Mouse (Mus musculus): Measurements from ENCODE around the gene Cxadr. TPM values are rescaled to one million over a fixed set of nuclear protein-coding genes. Genes with fewer than 3 reads are reported as not detected.
"Not testable (repeated sequence)": the region's sequence is repeated elsewhere in the genome, so short reads cannot be mapped to it uniquely, and the experiment has no call there.

The Cxadr gene
- polyA plus RNA-seq, 1 experiment from 2014 or later, result 46.4 TPM

DNA sequence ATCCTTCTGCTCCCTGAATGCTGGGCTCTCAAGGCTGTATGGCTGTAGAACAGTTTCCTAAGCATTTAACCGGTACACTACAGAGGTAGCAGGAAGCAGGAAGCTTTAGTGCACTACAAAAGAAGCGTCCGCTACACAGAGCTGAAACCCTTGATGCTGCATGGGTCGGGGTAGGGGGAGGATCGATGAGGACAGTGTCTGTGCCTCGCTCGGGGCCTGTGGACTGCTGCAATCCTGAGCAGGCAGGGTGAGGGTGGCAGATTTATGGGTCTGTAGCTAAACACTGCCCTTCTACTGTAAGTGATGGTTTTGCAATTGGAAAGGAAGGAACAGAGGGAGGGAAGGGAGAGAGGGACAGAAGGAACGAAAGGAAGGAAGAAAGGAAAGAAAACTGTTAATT lies 35.9 kb downstream of the Cxadr start:
- Histone ChIP-seq H3K4me1 (ENCODE audit: control insufficient read depth, insufficient read depth, low read length) (no peaks in the 10 kb centered on the region), H3K9me3 (ENCODE audit: control insufficient read depth, low read length) (no peaks in the 10 kb centered on the region), H3K4me2 (ENCODE audit: low read depth) (no peak overlapping the region), H3K27me3 (ENCODE audit: control insufficient read depth, insufficient read depth, low read length) (no peaks in the 10 kb centered on the region), H3K4me3 (ENCODE audit: low read depth, low read length) (no peak overlapping the region), H3K9ac (ENCODE audit: low read length) (no peak overlapping the region; the same call in 1 of the 2 replicates), H3K27ac (ENCODE audit: low read depth, low read length) (no peak overlapping the region), H3K36me3 (ENCODE audit: control insufficient read depth, insufficient read depth, low read length) (peaks cover 10% of the 10 kb centered on the region)
- ATAC-seq (ENCODE audit: insufficient read depth, low FRiP score, low TSS enrichment) (peak; percentile 58; the same call in 1 of the 2 replicates), DNase-seq (ENCODE audit: low spot score) (no peak)
- WGBS, result 40% methylated on average over 8 of the region's 8 CpGs

DNA sequence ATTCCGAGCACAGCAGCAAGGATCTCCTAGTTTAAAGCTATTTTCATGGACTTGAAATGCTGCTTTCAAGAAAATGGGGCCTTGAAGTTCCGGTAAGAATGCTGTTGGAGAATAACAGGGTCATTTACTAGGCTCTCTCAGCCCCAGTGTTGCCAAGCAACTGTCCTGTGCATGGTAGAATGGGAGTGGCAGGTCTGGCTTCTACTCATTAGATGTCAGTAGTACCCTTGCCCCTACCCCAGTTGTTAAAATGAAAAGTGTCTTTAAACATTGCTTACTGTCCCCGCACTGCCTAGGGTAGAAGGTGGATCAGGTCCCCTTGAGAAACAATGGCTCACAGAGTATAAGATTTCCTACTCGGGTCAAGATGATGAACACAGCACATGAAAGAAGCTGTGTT lies 40.1 kb downstream of the Cxadr start:
- DNase-seq (ENCODE audit: low spot score) (no peak), ATAC-seq (ENCODE audit: insufficient read depth, low FRiP score, low TSS enrichment) (no peak)
- H3K4me1 ChIP-seq (ENCODE audit: control insufficient read depth, insufficient read depth, low read length), result no peaks in the 10 kb centered on the region
- no peaks in the 10 kb centered on the region for H3K9me3 ChIP-seq (ENCODE audit: control insufficient read depth, low read length)
- no peak overlapping the region for H3K9ac ChIP-seq (ENCODE audit: low read length)
- 67% methylated on average over 4 of the region's 4 CpGs for WGBS
- H3K4me3 ChIP-seq (ENCODE audit: low read depth, low read length), result no peak overlapping the region
- no peaks in the 10 kb centered on the region for H3K36me3 ChIP-seq (ENCODE audit: control insufficient read depth, insufficient read depth, low read length)
- no peak overlapping the region for H3K4me2 ChIP-seq (ENCODE audit: low read depth)
- no peak overlapping the region for H3K27ac ChIP-seq (ENCODE audit: low read depth, low read length)
- no peaks in the 10 kb centered on the region for H3K27me3 ChIP-seq (ENCODE audit: control insufficient read depth, insufficient read depth, low read length)

DNA sequence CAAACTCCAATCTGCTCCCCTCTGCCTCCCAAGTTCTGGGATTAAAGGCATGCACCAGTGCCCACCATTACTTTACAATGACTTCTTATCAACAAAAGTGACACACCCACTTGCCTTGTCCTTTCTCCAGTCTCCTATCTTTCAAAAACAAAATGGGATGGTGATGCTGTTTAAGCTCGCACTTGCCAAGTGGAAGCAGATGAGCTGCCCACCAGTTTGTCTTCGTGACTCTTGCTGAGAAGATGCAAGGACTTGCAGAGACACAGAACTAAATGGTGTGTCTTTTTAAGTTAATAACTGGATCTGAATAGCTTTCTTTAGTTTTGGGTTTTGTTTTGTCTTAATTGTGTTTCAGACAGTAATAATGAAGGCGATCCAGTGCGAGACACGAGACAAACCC lies 41.5 kb downstream of the Cxadr start:
- Histone ChIP-seq H3K4me3 (ENCODE audit: low read depth, low read length) (no peak overlapping the region), H3K27me3 (ENCODE audit: control insufficient read depth, insufficient read depth, low read length) (no peaks in the 10 kb centered on the region), H3K36me3 (ENCODE audit: control insufficient read depth, insufficient read depth, low read length) (no peaks in the 10 kb centered on the region), H3K4me1 (ENCODE audit: control insufficient read depth, insufficient read depth, low read length) (no peaks in the 10 kb centered on the region), H3K9me3 (ENCODE audit: control insufficient read depth, low read length) (no peaks in the 10 kb centered on the region), H3K4me2 (ENCODE audit: low read depth) (no peak overlapping the region), H3K27ac (ENCODE audit: low read depth, low read length) (no peak overlapping the region), H3K9ac (ENCODE audit: low read length) (no peak overlapping the region)
- ATAC-seq (ENCODE audit: insufficient read depth, low FRiP score, low TSS enrichment), result no peak
- WGBS, result 90% methylated on average over 5 of the region's 5 CpGs
- no peak for DNase-seq (ENCODE audit: low spot score)

- no peak overlapping the region for H3K4me2 ChIP-seq (ENCODE audit: low read depth)
- H3K27me3 ChIP-seq (ENCODE audit: control insufficient read depth, insufficient read depth, low read length), result no peaks in the 10 kb centered on the region
- 70% methylated on average over 6 of the region's 6 CpGs for WGBS
- H3K4me1 ChIP-seq (ENCODE audit: control insufficient read depth, insufficient read depth, low read length), result no peaks in the 10 kb centered on the region
- no peak overlapping the region for H3K4me3 ChIP-seq (ENCODE audit: low read depth, low read length)
- no peak overlapping the region for H3K9ac ChIP-seq (ENCODE audit: low read length)
- DNase-seq (ENCODE audit: low spot score) (no peak), ATAC-seq (ENCODE audit: insufficient read depth, low FRiP score, low TSS enrichment) (no peak)
- no peaks in the 10 kb centered on the region for H3K9me3 ChIP-seq (ENCODE audit: control insufficient read depth, low read length)
- no peak overlapping the region for H3K27ac ChIP-seq (ENCODE audit: low read depth, low read length)
- H3K36me3 ChIP-seq (ENCODE audit: control insufficient read depth, insufficient read depth, low read length), result no peaks in the 10 kb centered on the region
These were observed 42.5 kb downstream of the Cxadr start for GRCm38 (mm10) chr16:78343792-78344191.

- Histone ChIP-seq H3K36me3 (ENCODE audit: control insufficient read depth, insufficient read depth, low read length) (0 out of 2 replicates have a peak, but pooled peaks cover 2% of the 10 kb centered on the region), H3K9ac (ENCODE audit: low read length) (no peak overlapping the region), H3K27ac (ENCODE audit: low read depth, low read length) (no peak overlapping the region), H3K4me3 (ENCODE audit: low read depth, low read length) (no peak overlapping the region), H3K9me3 (ENCODE audit: control insufficient read depth, low read length) (no peaks in the 10 kb centered on the region), H3K27me3 (ENCODE audit: control insufficient read depth, insufficient read depth, low read length) (no peaks in the 10 kb centered on the region), H3K4me1 (ENCODE audit: control insufficient read depth, insufficient read depth, low read length) (no peaks in the 10 kb centered on the region), H3K4me2 (ENCODE audit: low read depth) (no peak overlapping the region)
- DNase-seq (ENCODE audit: low spot score) (no peak), ATAC-seq (ENCODE audit: insufficient read depth, low FRiP score, low TSS enrichment) (no peak)
- WGBS, result 90% methylated on average over 2 of the region's 2 CpGs
These were observed 45.5 kb downstream of the Cxadr start for GRCm38 (mm10) chr16:78346662-78347327.

GRCm38 (mm10) chr16:78347328-78347926 lies 46.1 kb downstream of the Cxadr start:
- H3K9me3 ChIP-seq (ENCODE audit: control insufficient read depth, low read length), result no peaks in the 10 kb centered on the region
- no peak for ATAC-seq (ENCODE audit: insufficient read depth, low FRiP score, low TSS enrichment)
- H3K27ac ChIP-seq (ENCODE audit: low read depth, low read length), result no peak overlapping the region
- H3K27me3 ChIP-seq (ENCODE audit: control insufficient read depth, insufficient read depth, low read length), result no peaks in the 10 kb centered on the region
- no peak overlapping the region for H3K4me3 ChIP-seq (ENCODE audit: low read depth, low read length)
- no peak overlapping the region for H3K4me2 ChIP-seq (ENCODE audit: low read depth)
- DNase-seq (ENCODE audit: low spot score), result no peak
- WGBS, result 86% methylated on average over 13 of the region's 13 CpGs
- H3K36me3 ChIP-seq (ENCODE audit: control insufficient read depth, insufficient read depth, low read length), result 0 out of 2 replicates have a peak, but pooled peaks cover 2% of the 10 kb centered on the region
- no peak overlapping the region for H3K9ac ChIP-seq (ENCODE audit: low read length)
- no peaks in the 10 kb centered on the region for H3K4me1 ChIP-seq (ENCODE audit: control insufficient read depth, insufficient read depth, low read length)

DNA sequence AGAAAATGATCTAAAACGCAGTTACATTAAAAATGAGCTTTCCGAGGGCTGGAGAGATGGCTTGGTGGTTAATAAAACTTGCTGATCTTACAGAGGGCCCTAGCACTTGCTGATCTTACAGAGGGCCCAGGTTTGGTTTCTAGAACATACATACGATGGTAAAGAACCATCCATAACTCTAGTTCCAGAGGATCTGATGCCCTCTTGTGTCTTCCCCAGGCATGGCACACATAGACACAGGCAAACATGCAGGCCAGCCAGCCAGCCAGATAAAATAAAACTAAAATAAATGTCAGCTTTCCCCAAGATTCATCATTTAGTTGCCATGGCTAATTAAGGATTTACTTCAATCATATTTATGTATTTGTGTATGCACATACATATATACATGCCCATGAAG lies 56.5 kb downstream of the Cxadr start:
- Histone ChIP-seq H3K27ac (ENCODE audit: low read depth, low read length) (no peak overlapping the region), H3K27me3 (ENCODE audit: control insufficient read depth, insufficient read depth, low read length) (no peaks in the 10 kb centered on the region), H3K4me3 (ENCODE audit: low read depth, low read length) (no peak overlapping the region), H3K9ac (ENCODE audit: low read length) (no peak overlapping the region), H3K36me3 (ENCODE audit: control insufficient read depth, insufficient read depth, low read length) (peaks cover 7% of the 10 kb centered on the region), H3K4me1 (ENCODE audit: control insufficient read depth, insufficient read depth, low read length) (no peaks in the 10 kb centered on the region), H3K4me2 (ENCODE audit: low read depth) (no peak overlapping the region), H3K9me3 (ENCODE audit: control insufficient read depth, low read length) (no peaks in the 10 kb centered on the region)
- DNase-seq (ENCODE audit: low spot score), result no peak
- ATAC-seq (ENCODE audit: insufficient read depth, low FRiP score, low TSS enrichment), result no peak
- WGBS, result 95% methylated on average over 3 of the region's 3 CpGs

- no peak overlapping the region for H3K27ac ChIP-seq (ENCODE audit: low read depth, low read length)
- H3K27me3 ChIP-seq (ENCODE audit: control insufficient read depth, insufficient read depth, low read length), result no peaks in the 10 kb centered on the region
- H3K4me2 ChIP-seq (ENCODE audit: low read depth), result no peak overlapping the region
- H3K9ac ChIP-seq (ENCODE audit: low read length), result no peak overlapping the region
- no peaks in the 10 kb centered on the region for H3K9me3 ChIP-seq (ENCODE audit: control insufficient read depth, low read length)
- WGBS, result 87% methylated on average over 4 of the region's 4 CpGs
- H3K4me1 ChIP-seq (ENCODE audit: control insufficient read depth, insufficient read depth, low read length), result no peaks in the 10 kb centered on the region
- H3K4me3 ChIP-seq (ENCODE audit: low read depth, low read length), result no peak overlapping the region
- H3K36me3 ChIP-seq (ENCODE audit: control insufficient read depth, insufficient read depth, low read length), result peaks cover 9% of the 10 kb centered on the region
- ATAC-seq (ENCODE audit: insufficient read depth, low FRiP score, low TSS enrichment) (no peak), DNase-seq (ENCODE audit: low spot score) (no peak)
These were observed 60.2 kb downstream of the Cxadr start for GRCm38 (mm10) chr16:78361466-78361865.

- H3K4me3 ChIP-seq (ENCODE audit: low read depth, low read length); H3K27ac ChIP-seq (ENCODE audit: low read depth, low read length); DNase-seq (ENCODE audit: low spot score); H3K9me3 ChIP-seq (ENCODE audit: control insufficient read depth, low read length); H3K4me1 ChIP-seq (ENCODE audit: control insufficient read depth, insufficient read depth, low read length); ATAC-seq (ENCODE audit: insufficient read depth, low FRiP score, low TSS enrichment); H3K4me2 ChIP-seq (ENCODE audit: low read depth); H3K27me3 ChIP-seq (ENCODE audit: control insufficient read depth, insufficient read depth, low read length); H3K9ac ChIP-seq (ENCODE audit: low read length); H3K36me3 ChIP-seq (ENCODE audit: control insufficient read depth, insufficient read depth, low read length): not testable (repeated sequence)
- WGBS, result 85% methylated on average over 9 of the region's 9 CpGs
These were observed 63.3 kb downstream of the Cxadr start for GRCm38 (mm10) chr16:78364554-78364953.

All from neural tube, embryonic 11.5 days (tissue).